In genomic region chr4:130873440-130873839, GRCm38 (mm10) we compare ENCODE assay signal across 12 mouse cellular contexts. TPM values are rescaled to one million over a fixed set of nuclear protein-coding genes. Genes with fewer than 3 reads are reported as not detected.
DNase-seq lines count a peak whose midpoint lies in the region; ATAC-seq and TF ChIP-seq lines count a peak whose summit lies in the region.
"Had no signal": no experiment of that assay in that cellular context is flagged by ENCODE, and none has a peak within 500 bp of the region (broad histone marks: within the 10 kb centered on the region; RNA-seq: fewer than 3 reads in every experiment).

No protein-coding gene starts in this region.

- H3K9ac ChIP-seq in forebrain, postnatal 0 days, result no peak overlapping the region
- H3K9ac ChIP-seq in forebrain, embryonic 15.5 days (replicated peaks), result no peak overlapping the region
- H3K9ac ChIP-seq: heart, embryonic 15.5 days; liver, embryonic 13.5 days had no signal

- H3K9me3 ChIP-seq in forebrain, postnatal 0 days (ENCODE audit: low read length), result no peaks in the 10 kb centered on the region
- no peaks in the 10 kb centered on the region for H3K9me3 ChIP-seq in forebrain, embryonic 15.5 days
- H3K9me3 ChIP-seq: heart, embryonic 15.5 days; liver, embryonic 13.5 days had no signal

- no peak overlapping the region for H3K4me2 ChIP-seq in forebrain, postnatal 0 days (ENCODE audit: low read depth)
- H3K4me2 ChIP-seq in forebrain, embryonic 15.5 days (replicated peaks), result no peak overlapping the region
- H3K4me2 ChIP-seq: heart, embryonic 15.5 days; liver, embryonic 13.5 days had no signal

- ATAC-seq in forebrain, postnatal 0 days, result no peak
- no peak for ATAC-seq in forebrain, embryonic 15.5 days (replicated peaks)
- ATAC-seq: inflammation-experienced regulatory T-cells, adult 6 months had no signal

- H3K27ac ChIP-seq in forebrain, postnatal 0 days (ENCODE audit: low read depth, low read length), result no peak overlapping the region
- H3K27ac ChIP-seq in forebrain, embryonic 15.5 days (replicated peaks), result no peak overlapping the region
- H3K27ac ChIP-seq: liver, embryonic 13.5 days had no signal

- intact Hi-C loops in left cerebral cortex, postnatal 4 days (cut with DNase I), result no loop called here

- no peaks in the 10 kb centered on the region for H3K36me3 ChIP-seq in forebrain, postnatal 0 days (ENCODE audit: insufficient read depth)
- no peaks in the 10 kb centered on the region for H3K36me3 ChIP-seq in forebrain, embryonic 15.5 days
- H3K36me3 ChIP-seq: heart, embryonic 15.5 days; liver, embryonic 13.5 days had no signal

- H3K27me3 ChIP-seq in forebrain, postnatal 0 days (ENCODE audit: insufficient read depth, low read length), result peaks cover 4% of the 10 kb centered on the region; the same call in 1 of the 2 replicates
- peaks cover 25% of the 10 kb centered on the region for H3K27me3 ChIP-seq in forebrain, embryonic 15.5 days

- 82% methylated on average over 5 of the region's 5 CpGs for WGBS in forebrain, postnatal 0 days
- 91% methylated on average over 5 of the region's 5 CpGs for WGBS in forebrain, embryonic 15.5 days

- peak; percentile 38 for TF ChIP-seq CTCF in forebrain, postnatal 0 days (IDR thresholded peaks at IDR 0.05; ENCODE audit: low read depth)

- no peak for DNase-seq in forebrain, postnatal 0 days
- DNase-seq in left cerebral cortex, postnatal 4 days, result peak; percentile 41
- DNase-seq in left cerebral cortex, adult 11 months (ENCODE audit: low spot score), result no peak
- DNase-seq in thymus, postnatal 14 days, result peak; percentile 30
- DNase-seq in thymus, postnatal 10 days (ENCODE audit: low spot score in 2 of 2), result no peak
- DNase-seq in spleen, adult 12 weeks (ENCODE audit: low spot score), result no peak
- no peak for DNase-seq in urinary bladder, postnatal 4 days (ENCODE audit: low spot score in 2 of 2)
- DNase-seq: liver, embryonic 13.5 days; right cerebral cortex, postnatal 25 days had no signal

- H3K4me3 ChIP-seq in forebrain, postnatal 0 days (ENCODE audit: low read depth, low read length), result no peak overlapping the region
- no peak overlapping the region for H3K4me3 ChIP-seq in forebrain, embryonic 15.5 days
- H3K4me3 ChIP-seq: heart, embryonic 15.5 days; liver, embryonic 13.5 days had no signal

- H3K4me1 ChIP-seq in forebrain, postnatal 0 days (ENCODE audit: insufficient read depth), result peaks cover 11% of the 10 kb centered on the region; the same call in 1 of the 2 replicates
- peaks cover 20% of the 10 kb centered on the region for H3K4me1 ChIP-seq in forebrain, embryonic 15.5 days

RNA-seq across cellular contexts. Expression of gene Laptm5, which starts 39.5 kb away (rescaled TPM):
- total RNA-seq in forebrain, postnatal 0 days (2014; rRNA removed), result 17.5 and 25.5 TPM in 2 replicates
- 30.2 and 34.3 TPM in 2 replicates for polyA plus RNA-seq in forebrain, postnatal 0 days (2015; fragmentation: Nextera tagmentation; extraction: Ambion mirVana)
- polyA plus RNA-seq in forebrain, embryonic 15.5 days (2015; fragmentation: Nextera tagmentation; extraction: Ambion mirVana), result 21.6 and 26.4 TPM in 2 replicates
- 10 to 100 TPM; 10.8 to 15.0 TPM for total RNA-seq in left cerebral cortex, postnatal 4 days (2021)

Comparison
In these comparisons a context has a peak if more than half of its experiments do, and no peak if none do; other contexts are left out.
1. DNase-seq: peak in left cerebral cortex, postnatal 4 days (single experiment) and thymus, postnatal 14 days (single experiment); none in forebrain, postnatal 0 days (single experiment), left cerebral cortex, adult 11 months (single experiment), thymus, postnatal 10 days (0 of 2), spleen, adult 12 weeks (single experiment) and urinary bladder, postnatal 4 days (0 of 2).